Mouse (Mus musculus): Measurements from ENCODE around the gene St3gal2. TPM values are rescaled to one million over a fixed set of nuclear protein-coding genes. Genes with fewer than 3 reads are reported as not detected.

The St3gal2 gene
- polyA plus RNA-seq, 1 experiment from 2014 or later = 23.5 TPM

- Histone ChIP-seq H3K4me2 (ENCODE audit: low read length) (no peak overlapping the region), H3K4me1 (ENCODE audit: control insufficient read depth, insufficient read depth, low read depth, low read length) (no peaks in the 10 kb centered on the region), H3K9ac (ENCODE audit: low read depth, low read length) (no peak overlapping the region), H3K9me3 (ENCODE audit: control insufficient read depth, low read length) (no peaks in the 10 kb centered on the region), H3K27ac (ENCODE audit: low read depth, low read length) (no peak overlapping the region), H3K27me3 (replicated peaks; ENCODE audit: control insufficient read depth, insufficient read depth, low read length) (no peaks in the 10 kb centered on the region), H3K4me3 (ENCODE audit: low read length) (no peak overlapping the region), H3K36me3 (ENCODE audit: control insufficient read depth, insufficient read depth, low read length) (peaks cover 2% of the 10 kb centered on the region; the same call in 1 of the 2 replicates)
- 72% methylated on average over 12 of the region's 12 CpGs for WGBS
- no peak for ATAC-seq
Observed at GRCm38 (mm10) chr8:110889904-110890470, 29.7 kb upstream of the St3gal2 start.

- H3K4me3 ChIP-seq (ENCODE audit: low read length) = no peak overlapping the region
- H3K9ac ChIP-seq (ENCODE audit: low read depth, low read length) = no peak overlapping the region
- H3K9me3 ChIP-seq (ENCODE audit: control insufficient read depth, low read length) = no peaks in the 10 kb centered on the region
- H3K4me2 ChIP-seq (ENCODE audit: low read length) = no peak overlapping the region
- no peak overlapping the region for H3K27ac ChIP-seq (ENCODE audit: low read depth, low read length)
- WGBS = 86% methylated on average over 7 of the region's 7 CpGs
- H3K36me3 ChIP-seq (ENCODE audit: control insufficient read depth, insufficient read depth, low read length) = 0 out of 2 replicates have a peak, but pooled peaks cover 2% of the 10 kb centered on the region
- no peaks in the 10 kb centered on the region for H3K27me3 ChIP-seq (replicated peaks; ENCODE audit: control insufficient read depth, insufficient read depth, low read length)
- H3K4me1 ChIP-seq (ENCODE audit: control insufficient read depth, insufficient read depth, low read depth, low read length) = no peaks in the 10 kb centered on the region
- ATAC-seq = no peak
Observed at GRCm38 (mm10) chr8:110892040-110892439, 27.7 kb upstream of the St3gal2 start.

- Histone ChIP-seq H3K9me3 (ENCODE audit: control insufficient read depth, low read length) (no peaks in the 10 kb centered on the region), H3K27ac (ENCODE audit: low read depth, low read length) (no peak overlapping the region), H3K27me3 (replicated peaks; ENCODE audit: control insufficient read depth, insufficient read depth, low read length) (no peaks in the 10 kb centered on the region), H3K4me3 (ENCODE audit: low read length) (no peak overlapping the region), H3K9ac (ENCODE audit: low read depth, low read length) (no peak overlapping the region), H3K4me2 (ENCODE audit: low read length) (no peak overlapping the region), H3K36me3 (ENCODE audit: control insufficient read depth, insufficient read depth, low read length) (0 out of 2 replicates have a peak, but pooled peaks cover 2% of the 10 kb centered on the region), H3K4me1 (ENCODE audit: control insufficient read depth, insufficient read depth, low read depth, low read length) (no peaks in the 10 kb centered on the region)
- no peak for ATAC-seq
- 93% methylated on average over 2 of the region's 2 CpGs for WGBS
Observed at GRCm38 (mm10) chr8:110892913-110893312, 26.8 kb upstream of the St3gal2 start.

GRCm38 (mm10) chr8:110894851-110895250, 24.9 kb upstream of the St3gal2 start:
- Histone ChIP-seq H3K27ac (ENCODE audit: low read depth, low read length) (no peak overlapping the region), H3K4me1 (ENCODE audit: control insufficient read depth, insufficient read depth, low read depth, low read length) (no peaks in the 10 kb centered on the region), H3K9ac (ENCODE audit: low read depth, low read length) (no peak overlapping the region), H3K4me2 (ENCODE audit: low read length) (no peak overlapping the region), H3K4me3 (ENCODE audit: low read length) (no peak overlapping the region), H3K27me3 (replicated peaks; ENCODE audit: control insufficient read depth, insufficient read depth, low read length) (no peaks in the 10 kb centered on the region), H3K9me3 (ENCODE audit: control insufficient read depth, low read length) (no peaks in the 10 kb centered on the region), H3K36me3 (ENCODE audit: control insufficient read depth, insufficient read depth, low read length) (0 out of 2 replicates have a peak, but pooled peaks cover 2% of the 10 kb centered on the region)
- 89% methylated on average over 10 of the region's 10 CpGs for WGBS
- no peak for ATAC-seq

- Histone ChIP-seq H3K36me3 (ENCODE audit: control insufficient read depth, insufficient read depth, low read length) (no peaks in the 10 kb centered on the region), H3K27ac (ENCODE audit: low read depth, low read length) (no peak overlapping the region), H3K27me3 (replicated peaks; ENCODE audit: control insufficient read depth, insufficient read depth, low read length) (no peaks in the 10 kb centered on the region), H3K9me3 (ENCODE audit: control insufficient read depth, low read length) (no peaks in the 10 kb centered on the region), H3K9ac (ENCODE audit: low read depth, low read length) (no peak overlapping the region), H3K4me2 (ENCODE audit: low read length) (no peak overlapping the region), H3K4me3 (ENCODE audit: low read length) (no peak overlapping the region), H3K4me1 (ENCODE audit: control insufficient read depth, insufficient read depth, low read depth, low read length) (no peaks in the 10 kb centered on the region)
- no peak for ATAC-seq
- 81% methylated on average over 7 of the region's 9 CpGs for WGBS
Observed at GRCm38 (mm10) chr8:110895254-110895653, 24.5 kb upstream of the St3gal2 start.

- Histone ChIP-seq H3K9ac (ENCODE audit: low read depth, low read length) (no peak overlapping the region), H3K4me1 (ENCODE audit: control insufficient read depth, insufficient read depth, low read depth, low read length) (no peaks in the 10 kb centered on the region), H3K27me3 (replicated peaks; ENCODE audit: control insufficient read depth, insufficient read depth, low read length) (no peaks in the 10 kb centered on the region), H3K4me2 (ENCODE audit: low read length) (no peak overlapping the region), H3K9me3 (ENCODE audit: control insufficient read depth, low read length) (no peaks in the 10 kb centered on the region), H3K36me3 (ENCODE audit: control insufficient read depth, insufficient read depth, low read length) (no peaks in the 10 kb centered on the region), H3K4me3 (ENCODE audit: low read length) (no peak overlapping the region), H3K27ac (ENCODE audit: low read depth, low read length) (no peak overlapping the region)
- whole genome bisulfite sequencing = 96% methylated on average over 13 of the region's 13 CpGs
- ATAC-seq = no peak
Observed at GRCm38 (mm10) chr8:110895812-110896211, 23.9 kb upstream of the St3gal2 start.

- Histone ChIP-seq H3K4me2 (ENCODE audit: low read length) (no peak overlapping the region), H3K4me1 (ENCODE audit: control insufficient read depth, insufficient read depth, low read depth, low read length) (peaks cover 5% of the 10 kb centered on the region; the same call in 1 of the 2 replicates), H3K9ac (ENCODE audit: low read depth, low read length) (no peak overlapping the region), H3K9me3 (ENCODE audit: control insufficient read depth, low read length) (no peaks in the 10 kb centered on the region), H3K27ac (ENCODE audit: low read depth, low read length) (no peak overlapping the region), H3K27me3 (replicated peaks; ENCODE audit: control insufficient read depth, insufficient read depth, low read length) (no peaks in the 10 kb centered on the region), H3K36me3 (ENCODE audit: control insufficient read depth, insufficient read depth, low read length) (no peaks in the 10 kb centered on the region), H3K4me3 (ENCODE audit: low read length) (no peak overlapping the region)
- no peak for ATAC-seq
- WGBS = 89% methylated on average over 6 of the region's 6 CpGs
Observed at GRCm38 (mm10) chr8:110897495-110897894, 22.2 kb upstream of the St3gal2 start.

- no peak overlapping the region for H3K4me3 ChIP-seq (ENCODE audit: low read length)
- H3K36me3 ChIP-seq (ENCODE audit: control insufficient read depth, insufficient read depth, low read length) = no peaks in the 10 kb centered on the region
- H3K9ac ChIP-seq (ENCODE audit: low read depth, low read length) = no peak overlapping the region
- no peak for ATAC-seq
- H3K9me3 ChIP-seq (ENCODE audit: control insufficient read depth, low read length) = no peaks in the 10 kb centered on the region
- H3K27me3 ChIP-seq (replicated peaks; ENCODE audit: control insufficient read depth, insufficient read depth, low read length) = no peaks in the 10 kb centered on the region
- peaks cover 5% of the 10 kb centered on the region; the same call in 1 of the 2 replicates for H3K4me1 ChIP-seq (ENCODE audit: control insufficient read depth, insufficient read depth, low read depth, low read length)
- H3K4me2 ChIP-seq (ENCODE audit: low read length) = no peak overlapping the region
- 97% methylated on average over 3 of the region's 3 CpGs for WGBS
- no peak overlapping the region for H3K27ac ChIP-seq (ENCODE audit: low read depth, low read length)
Observed at GRCm38 (mm10) chr8:110901056-110901455, 18.7 kb upstream of the St3gal2 start.

- peak; percentile 98 for ATAC-seq
- H3K9me3 ChIP-seq (ENCODE audit: control insufficient read depth, low read length) = no peaks in the 10 kb centered on the region
- peak within 1 kb of the TSS; percentile 70 for H3K4me2 ChIP-seq (ENCODE audit: low read length)
- H3K9ac ChIP-seq (ENCODE audit: low read depth, low read length) = peak within 1 kb of the TSS; percentile 81
- whole genome bisulfite sequencing = 3% methylated on average over 30 of the region's 30 CpGs
- no peak within 1 kb of the TSS for H3K27ac ChIP-seq (ENCODE audit: low read depth, low read length)
- peak within 1 kb of the TSS; percentile 74 for H3K4me3 ChIP-seq (ENCODE audit: low read length)
- H3K36me3 ChIP-seq (ENCODE audit: control insufficient read depth, insufficient read depth, low read length) = no peaks in the 10 kb centered on the region
- H3K4me1 ChIP-seq (ENCODE audit: control insufficient read depth, insufficient read depth, low read depth, low read length) = peaks cover 5% of the 10 kb centered on the region; the same call in 1 of the 2 replicates
- H3K27me3 ChIP-seq (replicated peaks; ENCODE audit: control insufficient read depth, insufficient read depth, low read length) = no peaks in the 10 kb centered on the region
Observed at GRCm38 (mm10) chr8:110901839-110902578, 17.7 kb upstream of the St3gal2 start, which contains the start of gene Fuk. Gene Fuk, minus strand, starts transcription at chr8:110902488.
